Mouse (Mus musculus): ENCODE results near the gene Htr2b.

Htr2b gene

DNA sequence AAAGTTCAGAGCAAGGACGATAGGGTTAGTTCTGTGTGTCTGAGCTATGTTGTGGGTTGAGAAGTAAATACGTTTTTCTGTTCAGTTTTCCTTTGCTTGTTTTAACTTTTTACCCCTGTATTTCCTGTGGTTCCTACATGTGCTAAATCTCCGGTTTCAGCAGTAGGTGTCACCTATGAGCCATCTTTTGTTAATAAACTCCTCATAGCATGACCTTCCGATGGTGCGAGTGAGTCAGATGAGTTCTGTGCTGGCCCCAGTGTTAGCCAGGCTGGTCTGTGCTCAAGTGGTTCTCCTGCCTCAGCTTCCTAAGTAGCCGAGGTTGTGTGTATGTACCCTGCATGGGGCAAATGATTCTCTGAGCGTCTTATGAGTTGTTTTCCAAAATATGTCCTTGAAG, 17.4 kb downstream of the Htr2b start:
- DNase-seq (ENCODE audit: low spot score in 2 of 2): no peak

DNA sequence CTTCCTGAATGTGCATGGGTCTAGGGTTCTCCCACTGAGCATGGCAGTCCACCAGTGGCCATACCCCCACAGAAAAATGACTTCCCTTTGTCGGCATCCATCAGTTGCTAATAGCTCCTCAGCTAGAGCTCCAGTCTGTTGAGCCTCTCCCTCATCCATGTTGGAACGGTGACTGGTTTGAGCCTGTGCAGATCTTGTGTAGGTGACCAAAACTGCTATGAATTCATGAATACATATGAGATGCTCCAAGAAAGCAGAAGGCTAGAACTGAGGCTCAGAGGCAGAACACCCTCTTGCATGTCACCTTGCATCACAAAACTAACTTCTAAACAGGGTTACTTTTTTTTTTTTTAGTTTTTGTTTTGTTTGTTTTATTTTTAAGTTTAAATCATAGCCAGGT, 35.2 kb downstream of the Htr2b start:
- DNase-seq (ENCODE audit: low spot score in 2 of 2): no peak

DNA sequence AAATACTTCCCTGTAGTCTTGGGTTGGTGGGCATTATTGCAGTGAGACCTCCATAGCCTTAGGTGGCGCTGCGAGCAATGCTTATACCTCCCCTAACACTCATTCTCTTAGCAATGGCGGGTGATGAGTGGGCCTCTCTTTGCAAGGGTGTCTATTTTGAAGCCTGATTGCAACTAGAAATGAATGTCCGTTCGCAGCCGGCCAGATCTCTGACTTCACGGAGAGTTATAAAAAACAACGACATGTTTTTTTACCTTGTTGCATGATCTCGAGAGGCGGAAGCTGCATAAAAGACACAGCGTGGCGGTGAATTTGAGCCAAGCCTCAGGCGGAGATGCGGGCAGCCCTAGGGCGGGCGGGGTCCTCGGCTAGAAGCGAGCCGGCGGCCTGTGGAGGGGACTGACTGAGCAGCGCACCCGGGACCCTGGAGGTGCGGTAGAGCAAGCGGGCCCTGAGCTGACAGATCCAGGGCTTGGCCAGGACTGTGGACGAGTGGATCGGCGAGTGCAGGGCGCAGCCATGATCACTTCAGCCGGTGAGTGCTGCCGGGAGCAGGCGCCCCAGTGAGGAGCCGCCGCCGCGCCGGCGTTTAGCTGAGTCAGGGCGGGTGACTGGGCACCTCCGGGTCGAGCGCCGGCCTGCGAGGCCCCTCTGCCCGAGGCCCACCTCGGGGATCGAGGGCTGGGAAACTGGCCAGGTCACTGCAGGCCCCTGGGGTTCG, 47.3 kb downstream of the Htr2b start, which contains the start of gene Psmd1:
Gene Psmd1 (plus strand): TSS at position 117 of the 721 bp plus-strand sequence.
- DNase-seq (ENCODE audit: low spot score in 2 of 2): peak; percentile 77 to 80

DNA sequence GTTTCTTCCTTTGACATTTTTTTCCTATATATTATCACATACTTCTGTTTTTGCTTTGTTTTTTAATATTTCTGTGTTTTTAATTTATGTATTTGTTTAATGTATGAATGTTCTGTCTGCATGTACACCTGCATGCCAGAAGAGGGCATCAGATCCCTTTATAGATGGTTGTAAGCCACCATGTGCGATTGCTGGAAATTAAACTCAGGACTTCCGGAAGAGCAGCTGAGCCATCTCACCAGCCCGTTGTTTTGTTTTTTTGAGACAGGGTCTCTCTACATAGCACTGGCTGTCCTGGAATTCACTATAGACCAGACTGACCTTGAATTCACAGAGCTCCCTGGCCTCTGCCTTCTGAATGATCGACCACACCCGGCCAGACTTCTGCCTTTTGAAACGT, 49.2 kb downstream of the Htr2b start:
- no peak for DNase-seq (ENCODE audit: low spot score in 2 of 2)

DNA sequence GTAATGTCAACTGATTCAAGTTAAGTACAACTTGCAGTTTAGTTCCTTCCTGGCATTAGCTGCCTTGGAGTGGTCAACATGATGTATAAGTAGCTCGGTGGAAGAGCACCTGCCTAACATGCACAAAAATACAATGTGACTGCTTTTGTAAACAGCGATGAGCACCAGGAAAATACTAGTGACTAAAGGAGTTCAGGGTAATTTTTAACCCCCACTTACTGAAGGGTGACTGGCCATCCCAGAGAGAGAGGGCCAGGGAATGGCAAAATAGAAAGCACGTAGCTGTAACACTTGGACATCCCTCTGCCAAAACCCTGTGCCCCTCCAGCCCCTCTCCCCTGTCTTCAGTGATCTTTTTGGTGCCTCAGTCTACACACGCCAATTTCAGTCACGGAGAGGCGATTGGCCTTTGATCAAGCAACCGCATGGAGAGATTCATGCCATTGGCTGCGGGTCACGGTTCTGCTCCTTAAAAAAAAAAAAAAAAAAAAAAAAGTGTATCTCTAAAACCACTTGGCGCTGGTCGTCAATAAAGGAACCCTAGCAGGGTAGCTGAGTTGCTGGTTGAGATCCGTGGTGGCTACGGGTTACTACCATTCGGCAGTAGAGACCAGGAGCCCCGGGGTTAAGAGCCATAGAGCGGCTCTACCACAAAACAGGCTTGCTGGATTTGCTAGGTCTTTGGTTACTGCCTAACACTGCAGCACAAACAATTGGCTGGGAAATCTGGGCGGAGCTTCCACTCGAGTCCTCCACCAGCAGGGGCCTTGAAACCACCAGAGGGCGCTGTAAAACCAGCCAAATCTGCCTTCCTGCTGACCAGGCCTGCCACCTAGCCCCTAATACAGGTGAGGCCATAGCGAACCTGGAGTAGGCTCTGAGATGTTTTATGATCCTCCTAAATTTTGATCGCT, 52.7 kb downstream of the Htr2b start:
- peak; percentile 86 to 90 for DNase-seq (ENCODE audit: low spot score in 2 of 2)

DNA sequence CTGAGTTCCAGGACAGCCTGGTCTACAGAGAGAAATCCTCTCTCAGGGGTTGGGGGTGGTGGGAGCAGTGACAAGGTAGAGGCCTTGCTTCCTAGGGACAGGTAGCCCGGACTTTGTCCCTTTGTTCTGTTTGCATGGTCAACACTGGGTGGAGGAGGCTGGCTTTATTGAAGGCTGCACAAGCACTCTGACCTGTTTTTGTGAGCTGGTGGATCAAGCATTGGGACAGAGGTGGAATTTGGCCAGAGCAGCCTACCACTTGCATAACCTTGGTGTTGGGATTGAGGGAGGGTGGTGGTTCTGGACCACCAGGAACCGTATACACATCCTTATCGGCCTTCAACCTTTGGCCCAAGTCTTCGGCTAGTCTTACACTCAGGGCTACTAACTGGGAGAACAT, 55.5 kb downstream of the Htr2b start:
- no peak for DNase-seq (ENCODE audit: low spot score in 2 of 2)

DNA sequence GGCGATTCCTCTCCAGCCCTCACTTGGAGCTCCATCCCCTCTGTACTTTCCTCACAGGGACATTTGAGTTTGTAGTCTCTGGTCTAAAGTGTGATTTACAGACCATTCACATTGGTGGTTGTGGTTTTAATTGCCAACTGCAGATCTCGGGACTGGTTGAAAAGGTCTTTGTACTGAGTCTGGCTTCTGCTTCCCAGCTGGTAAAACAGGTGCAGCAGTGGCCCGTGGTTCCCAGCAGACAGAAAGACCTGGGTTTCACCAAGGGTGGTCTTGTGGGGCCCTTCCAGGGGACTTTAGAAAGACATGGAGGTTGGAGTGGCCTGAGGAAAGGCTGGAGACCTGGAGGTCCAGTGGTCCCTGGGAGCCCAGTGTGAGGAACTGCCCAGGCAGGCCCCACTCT, 56.8 kb downstream of the Htr2b start:
- no peak for DNase-seq (ENCODE audit: low spot score in 2 of 2)

DNA sequence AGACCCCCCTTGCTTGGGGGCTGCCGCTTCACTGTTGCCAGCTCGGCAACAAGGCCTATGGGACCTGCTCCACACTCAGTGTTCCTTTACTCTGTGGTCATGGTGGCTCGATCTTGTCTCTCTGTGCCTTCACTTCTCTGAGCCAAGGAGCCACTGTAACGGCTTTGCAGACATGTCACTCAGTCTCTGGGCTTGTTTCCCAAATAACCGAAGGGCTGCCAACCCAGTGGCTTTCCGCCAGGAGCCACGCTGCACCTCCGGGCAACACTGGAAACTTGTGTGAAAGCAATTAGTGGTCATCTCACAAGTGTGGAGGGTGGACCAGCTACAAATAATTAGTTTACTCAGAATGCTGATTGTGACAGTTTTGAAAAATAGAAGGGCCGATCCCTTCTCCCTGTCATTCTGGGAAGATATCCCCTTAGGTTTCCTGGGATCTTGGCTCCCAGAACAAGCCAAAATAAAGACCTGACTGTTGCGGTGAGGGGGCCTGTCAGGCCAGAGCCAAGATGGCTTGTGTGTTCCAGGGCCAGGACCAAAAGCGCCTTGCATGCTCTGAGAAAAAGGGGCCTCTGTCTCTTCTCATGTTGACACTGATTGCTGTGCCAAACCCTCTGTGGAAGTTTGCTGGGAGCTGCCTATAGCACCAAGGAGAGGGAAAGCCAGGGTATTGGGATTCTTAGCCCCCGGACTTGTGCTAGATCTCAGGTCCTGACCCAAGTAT, 58.4 kb downstream of the Htr2b start:
- DNase-seq (ENCODE audit: low spot score in 2 of 2): peak in 1 of 2 experiments; percentile 65
